Mouse (Mus musculus): ENCODE results near the gene Strn. TPM values are rescaled to one million over a fixed set of nuclear protein-coding genes. Genes with fewer than 3 reads are reported as not detected.

Strn gene
- total and polyA plus RNA-seq, 2 experiments from 2014 or later: 4.4 to 22.2 TPM

GRCm38 (mm10) chr17:78736473-78736988 lies 465 bp downstream of the Strn start:
- H3K4me2 ChIP-seq (ENCODE audit: low read depth, low read length): peak overlapping the region; percentile 73
- H3K4me3 ChIP-seq (ENCODE audit: low read length): peak overlapping the region; percentile 98
- peak overlapping the region; percentile 92 for H3K9ac ChIP-seq (replicated peaks; ENCODE audit: low read length)
- ATAC-seq (peak; percentile 99), DNase-seq (ENCODE audit: low spot score) (peak; percentile 97)
- no peaks in the 10 kb centered on the region for H3K36me3 ChIP-seq (ENCODE audit: insufficient read depth, low read length)
- H3K9me3 ChIP-seq (ENCODE audit: low read length): no peaks in the 10 kb centered on the region
- peaks cover 9% of the 10 kb centered on the region for H3K4me1 ChIP-seq (ENCODE audit: insufficient read depth, low read length)
- WGBS: under 1% methylated on average over 45 of the region's 60 CpGs
- TF ChIP-seq CTCF (IDR thresholded peaks at IDR 0.05; ENCODE audit: low read depth): no peak
- H3K27me3 ChIP-seq (ENCODE audit: insufficient read depth, low read length): no peaks in the 10 kb centered on the region
- H3K27ac ChIP-seq: peak overlapping the region; percentile 82

- Histone ChIP-seq H3K27me3 (ENCODE audit: insufficient read depth, low read length) (no peaks in the 10 kb centered on the region), H3K4me1 (ENCODE audit: insufficient read depth, low read length) (peaks cover 9% of the 10 kb centered on the region), H3K4me3 (ENCODE audit: low read length) (peak overlapping the region; percentile 98), H3K27ac (peak overlapping the region; percentile 82), H3K9me3 (ENCODE audit: low read length) (no peaks in the 10 kb centered on the region), H3K4me2 (ENCODE audit: low read depth, low read length) (peak overlapping the region; percentile 73), H3K36me3 (ENCODE audit: insufficient read depth, low read length) (no peaks in the 10 kb centered on the region), H3K9ac (replicated peaks; ENCODE audit: low read length) (peak overlapping the region; percentile 92)
- TF ChIP-seq CTCF (IDR thresholded peaks at IDR 0.05; ENCODE audit: low read depth): no peak
- ATAC-seq (no peak; the same call in 1 of the 2 replicates), DNase-seq (ENCODE audit: low spot score) (peak; percentile 56)
- WGBS: 2% methylated on average over 24 of the region's 39 CpGs
Measured at GRCm38 (mm10) chr17:78735731-78736472, 1.1 kb downstream of the Strn start.

- ATAC-seq (no peak), DNase-seq (ENCODE audit: low spot score) (no peak)
- H3K27me3 ChIP-seq (ENCODE audit: insufficient read depth, low read length): no peaks in the 10 kb centered on the region
- no peak overlapping the region for H3K27ac ChIP-seq
- H3K4me3 ChIP-seq (ENCODE audit: low read length): peak overlapping the region; percentile 98; the same call in 1 of the 2 replicates
- H3K9ac ChIP-seq (replicated peaks; ENCODE audit: low read length): no peak overlapping the region
- TF ChIP-seq CTCF (IDR thresholded peaks at IDR 0.05; ENCODE audit: low read depth): no peak
- H3K4me1 ChIP-seq (ENCODE audit: insufficient read depth, low read length): peaks cover 9% of the 10 kb centered on the region
- 71% methylated on average over 10 of the region's 10 CpGs for WGBS
- H3K9me3 ChIP-seq (ENCODE audit: low read length): no peaks in the 10 kb centered on the region
- peak overlapping the region; percentile 73 for H3K4me2 ChIP-seq (ENCODE audit: low read depth, low read length)
- no peaks in the 10 kb centered on the region for H3K36me3 ChIP-seq (ENCODE audit: insufficient read depth, low read length)
Measured at GRCm38 (mm10) chr17:78734806-78735205, 2.2 kb downstream of the Strn start.

- Histone ChIP-seq H3K4me3 (ENCODE audit: low read length) (no peak overlapping the region), H3K4me2 (ENCODE audit: low read depth, low read length) (no peak overlapping the region), H3K27me3 (ENCODE audit: insufficient read depth, low read length) (no peaks in the 10 kb centered on the region), H3K27ac (no peak overlapping the region), H3K9me3 (ENCODE audit: low read length) (no peaks in the 10 kb centered on the region), H3K36me3 (ENCODE audit: insufficient read depth, low read length) (no peaks in the 10 kb centered on the region), H3K4me1 (ENCODE audit: insufficient read depth, low read length) (peaks cover 9% of the 10 kb centered on the region), H3K9ac (replicated peaks; ENCODE audit: low read length) (no peak overlapping the region)
- DNase-seq (ENCODE audit: low spot score): no peak
- no peak for ATAC-seq
- 27% methylated on average over 1 of the region's 1 CpGs for WGBS
- TF ChIP-seq CTCF (IDR thresholded peaks at IDR 0.05; ENCODE audit: low read depth): no peak
Measured at GRCm38 (mm10) chr17:78732056-78732455, 4.9 kb downstream of the Strn start.

- Histone ChIP-seq H3K4me3 (ENCODE audit: low read length) (no peak overlapping the region), H3K9ac (replicated peaks; ENCODE audit: low read length) (no peak overlapping the region), H3K27me3 (ENCODE audit: insufficient read depth, low read length) (no peaks in the 10 kb centered on the region), H3K4me2 (ENCODE audit: low read depth, low read length) (no peak overlapping the region), H3K4me1 (ENCODE audit: insufficient read depth, low read length) (no peaks in the 10 kb centered on the region), H3K9me3 (ENCODE audit: low read length) (no peaks in the 10 kb centered on the region), H3K27ac (no peak overlapping the region), H3K36me3 (ENCODE audit: insufficient read depth, low read length) (no peaks in the 10 kb centered on the region)
- DNase-seq (ENCODE audit: low spot score) (no peak), ATAC-seq (no peak)
- TF ChIP-seq CTCF (IDR thresholded peaks at IDR 0.05; ENCODE audit: low read depth): no peak
- 66% methylated on average over 14 of the region's 14 CpGs for WGBS
Measured at GRCm38 (mm10) chr17:78726746-78727449, 10.1 kb downstream of the Strn start.

GRCm38 (mm10) chr17:78724461-78725055 lies 12.4 kb downstream of the Strn start:
- ATAC-seq (no peak), DNase-seq (ENCODE audit: low spot score) (no peak)
- Histone ChIP-seq H3K4me2 (ENCODE audit: low read depth, low read length) (no peak overlapping the region), H3K27ac (no peak overlapping the region), H3K36me3 (ENCODE audit: insufficient read depth, low read length) (no peaks in the 10 kb centered on the region), H3K4me3 (ENCODE audit: low read length) (no peak overlapping the region), H3K4me1 (ENCODE audit: insufficient read depth, low read length) (no peaks in the 10 kb centered on the region), H3K27me3 (ENCODE audit: insufficient read depth, low read length) (no peaks in the 10 kb centered on the region), H3K9ac (replicated peaks; ENCODE audit: low read length) (no peak overlapping the region), H3K9me3 (ENCODE audit: low read length) (no peaks in the 10 kb centered on the region)
- no peak for TF ChIP-seq CTCF (IDR thresholded peaks at IDR 0.05; ENCODE audit: low read depth)
- WGBS: 70% methylated on average over 6 of the region's 6 CpGs

Data from hindbrain, postnatal 0 days (tissue).